Mouse (Mus musculus) frontal cortex, adult 2 months (tissue): ENCODE data around the gene Slc16a13. TPM values are rescaled to one million over a fixed set of nuclear protein-coding genes. Genes with fewer than 3 reads are reported as not detected.
"Not testable (repeated sequence)": the region's sequence is repeated elsewhere in the genome, so short reads cannot be mapped to it uniquely, and the experiment has no call there.

ENCODE experiments used
- DNase-seq, 2 experiments: peaks; one replicate each; pipeline ENCODE4 v3.0.0; 2022; ENCODE audit warnings: low spot score in 1 of 2; ENCODE audit errors: extremely low spot score in 1 of 2
- polyA plus RNA-seq: library from polyadenylated mRNA; depleted of rRNA; stranded (reverse); fragments of >200 nt; gene quantifications from 2 replicates; pipeline ENCODE4 v1.2.3, GENCODE M21; 2012; rRNA removed

The Slc16a13 gene
- polyA plus RNA-seq, 1 experiment = 7.7 TPM

DNA sequence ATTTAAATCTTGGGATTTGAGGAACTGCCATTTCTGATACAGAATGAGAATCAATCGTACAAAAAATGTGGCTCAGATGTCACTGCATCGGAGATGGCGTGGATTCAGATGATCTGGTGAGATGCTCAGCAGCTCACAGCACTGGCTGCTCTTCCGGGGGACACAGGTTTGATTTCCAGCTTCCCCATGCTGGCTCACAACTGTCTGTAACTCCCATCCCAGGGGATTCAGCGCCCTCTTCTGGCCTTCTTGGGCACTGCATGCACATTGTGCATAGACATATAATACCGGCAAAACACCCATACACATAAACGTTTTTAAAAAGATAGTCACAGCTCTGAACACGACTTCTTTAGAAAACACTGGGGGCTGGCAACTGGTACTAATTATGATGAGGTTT is 43.2 kb downstream of the Slc16a13 start:
- DNase-seq = no peak

DNA sequence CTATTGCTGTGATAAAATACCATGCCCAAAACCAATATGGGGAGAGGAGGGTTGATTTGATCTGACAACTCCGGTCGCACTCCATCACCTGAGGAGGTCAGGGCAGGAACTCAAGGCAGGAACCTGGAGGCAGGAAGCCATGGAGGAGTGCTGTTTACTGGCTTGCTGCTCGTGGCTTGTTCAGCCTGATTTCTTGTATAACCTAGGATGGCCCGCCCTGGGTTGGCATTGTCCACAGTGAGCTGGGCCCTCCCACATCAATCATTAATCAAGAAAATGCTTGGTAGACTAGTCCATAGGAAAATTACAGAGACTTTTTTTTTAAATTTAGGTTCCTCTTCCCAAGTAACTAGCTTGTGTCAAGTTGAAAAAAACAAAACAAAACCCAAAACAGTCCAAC is 46.4 kb downstream of the Slc16a13 start:
- DNase-seq = no peak

DNA sequence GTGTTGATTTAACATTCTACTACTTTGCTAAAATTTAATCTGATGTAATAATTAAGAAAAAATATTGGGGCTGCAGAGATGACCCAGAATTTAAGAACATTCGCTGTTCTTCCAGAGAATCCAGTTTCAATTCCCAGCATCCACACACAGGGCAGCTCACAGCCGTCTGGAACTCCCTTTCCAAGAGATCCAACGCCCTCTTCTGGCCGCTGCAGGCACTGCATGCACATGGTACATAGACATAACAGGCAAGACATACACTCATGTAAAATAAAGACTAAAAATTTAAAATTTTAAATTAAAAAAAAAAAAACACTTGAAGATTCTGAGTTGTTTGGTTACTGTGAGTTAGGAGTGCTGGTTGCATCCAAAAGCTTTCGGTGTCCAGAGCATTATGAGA is 48.6 kb downstream of the Slc16a13 start:
- DNase-seq = no peak

DNA sequence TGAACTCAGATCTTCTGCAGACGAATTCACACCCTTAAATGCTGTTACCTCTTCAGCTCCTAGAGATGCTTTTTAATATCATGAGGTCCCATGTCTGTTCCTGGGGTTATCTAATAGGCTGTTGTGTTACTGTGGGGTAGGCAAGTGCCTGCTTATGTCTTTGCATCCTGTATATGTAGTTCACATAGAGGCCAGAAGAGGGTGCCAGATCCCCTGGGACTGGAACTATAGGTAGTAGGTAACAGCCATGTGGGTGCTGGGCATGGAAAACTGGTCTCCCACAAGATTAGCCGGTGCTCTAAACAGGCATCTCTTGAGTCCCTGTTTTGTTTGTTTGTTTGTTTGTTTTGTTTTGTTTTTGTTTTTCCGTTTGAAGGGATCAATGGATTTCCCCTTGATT is 49.0 kb downstream of the Slc16a13 start:
- DNase-seq = peak in 1 of 2 experiments; percentile 17

DNA sequence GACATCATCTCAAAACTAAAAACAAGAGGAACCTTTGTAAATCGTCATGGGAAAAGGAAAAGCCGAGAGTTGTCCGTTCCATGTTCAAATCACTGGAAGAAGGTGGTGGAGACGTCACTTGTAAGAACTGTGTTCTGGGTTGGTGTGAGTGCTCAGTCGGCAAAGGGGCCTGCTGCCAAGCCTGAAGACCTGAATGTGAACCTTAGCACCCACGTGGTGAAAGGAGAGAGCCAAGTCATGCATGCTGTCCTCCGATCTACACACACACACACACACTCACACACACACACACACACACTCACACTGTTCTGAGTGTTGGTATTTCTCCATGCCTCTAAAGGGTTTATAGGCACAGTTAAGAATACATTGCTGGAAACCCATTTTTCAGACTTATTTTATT is 49.7 kb downstream of the Slc16a13 start:
- no peak for DNase-seq

DNA sequence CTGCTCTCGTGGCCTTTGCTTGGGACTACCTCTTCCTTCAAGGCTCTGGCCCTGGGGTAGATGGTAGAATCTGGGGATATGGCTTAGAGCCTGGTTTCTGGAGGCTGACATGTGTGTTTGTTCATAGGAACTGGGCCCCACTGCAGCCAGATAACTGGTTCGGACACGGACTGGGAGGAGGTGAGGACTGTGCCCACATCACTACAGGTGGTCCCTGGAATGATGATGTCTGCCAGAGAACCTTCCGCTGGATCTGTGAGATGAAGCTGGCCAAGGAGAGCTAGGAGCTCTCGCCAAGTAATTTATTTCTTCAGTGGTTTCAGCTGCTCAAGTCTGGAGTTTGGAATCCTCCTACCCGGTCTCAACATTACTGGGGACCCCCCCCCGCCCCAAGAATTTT is 50.6 kb downstream of the Slc16a13 start:
- DNase-seq = no peak

DNA sequence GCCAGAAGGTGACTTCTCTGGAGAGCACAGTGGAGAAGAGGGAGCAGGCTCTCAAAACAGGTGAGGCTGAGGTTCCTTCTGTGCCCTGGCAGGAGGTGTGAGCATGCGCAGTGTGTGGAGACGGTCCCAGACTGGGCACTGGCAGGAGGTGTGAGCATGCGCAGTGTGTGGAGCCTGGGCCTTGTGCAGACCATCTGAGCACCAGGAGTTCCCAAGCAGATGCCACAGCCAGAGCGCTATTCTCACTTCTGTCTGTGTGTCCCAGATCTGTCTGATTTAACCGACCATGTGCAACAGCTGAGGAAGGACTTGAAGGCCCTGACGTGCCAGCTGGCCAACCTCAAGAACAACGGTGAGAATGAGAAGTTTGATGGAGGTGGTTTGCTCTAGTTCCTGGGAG is 51.4 kb downstream of the Slc16a13 start:
- DNase-seq = not testable (repeated sequence)

DNA sequence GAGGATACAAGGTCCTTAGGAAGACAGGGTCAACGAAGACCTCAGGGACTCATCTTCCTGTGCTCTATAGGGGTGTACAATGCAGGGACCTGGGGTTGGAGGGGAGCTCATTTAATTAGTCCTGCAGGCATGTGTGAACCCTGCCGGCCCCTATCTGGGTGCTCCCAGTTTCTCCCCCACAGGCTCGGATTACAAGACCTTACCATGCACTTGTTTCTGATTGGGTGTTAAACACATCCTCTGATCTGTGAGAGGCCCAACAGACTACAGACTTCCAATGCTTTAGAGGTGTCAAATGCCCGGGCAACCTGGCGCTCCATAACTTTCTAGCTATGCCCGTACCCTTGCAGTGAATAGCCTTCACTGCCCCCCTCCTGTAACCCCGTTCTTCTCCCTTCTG is 52.7 kb downstream of the Slc16a13 start:
- no peak for DNase-seq

Other genes with a start within 250 kb of the Slc16a13 start
- gene Ctdnep1, start 239.9 kb downstream of the Slc16a13 start, polyA plus RNA-seq = 117 and 133 TPM in 2 replicates
- 118 and 119 TPM in 2 replicates for gene Elp5, start 238.5 kb downstream of the Slc16a13 start, polyA plus RNA-seq
- 291 and 371 TPM in 2 replicates for gene Gabarap, start 229.9 kb downstream of the Slc16a13 start, polyA plus RNA-seq
- gene Phf23, start 225.3 kb downstream of the Slc16a13 start, polyA plus RNA-seq = 38.9 and 42.2 TPM in 2 replicates
- gene Dvl2, start 220.5 kb downstream of the Slc16a13 start, polyA plus RNA-seq = 34.9 and 35.3 TPM in 2 replicates
- gene Acadvl, start 205.7 kb downstream of the Slc16a13 start, polyA plus RNA-seq = 69.8 and 74.0 TPM in 2 replicates
- 697 and 762 TPM in 2 replicates for gene Dlg4, start 204.1 kb downstream of the Slc16a13 start, polyA plus RNA-seq
- 2.4 and 3.6 TPM in 2 replicates for gene Asgr1, start 167.0 kb downstream of the Slc16a13 start, polyA plus RNA-seq
- gene Asgr2, start 128.4 kb downstream of the Slc16a13 start, polyA plus RNA-seq = 0.18 and 0.46 TPM in 2 replicates
- gene Mgl2, start 90.7 kb downstream of the Slc16a13 start, polyA plus RNA-seq = 0.42 and 0.92 TPM in 2 replicates
- 0.90 and 2.4 TPM in 2 replicates for gene Clec10a, start 64.9 kb downstream of the Slc16a13 start, polyA plus RNA-seq
- gene Slc16a11, start 8.3 kb downstream of the Slc16a13 start, polyA plus RNA-seq = 45.9 and 48.3 TPM in 2 replicates
- gene Bcl6b, start 8.7 kb upstream of the Slc16a13 start, polyA plus RNA-seq = 1.5 and 1.9 TPM in 2 replicates
- 73.4 and 85.4 TPM in 2 replicates for gene 0610010K14Rik, start 16.9 kb upstream of the Slc16a13 start, polyA plus RNA-seq
- gene Gm21988, start 18.8 kb upstream of the Slc16a13 start, polyA plus RNA-seq = 10.7 and 11.8 TPM in 2 replicates
- gene Rnasek, start 18.8 kb upstream of the Slc16a13 start, polyA plus RNA-seq = 321 and 335 TPM in 2 replicates
- gene Alox12, start 34.3 kb upstream of the Slc16a13 start, polyA plus RNA-seq = 3.5 and 4.0 TPM in 2 replicates
- gene Alox12e, start 101.6 kb upstream of the Slc16a13 start, polyA plus RNA-seq = 0.13 and 0.24 TPM in 2 replicates
- gene Alox15, start 131.0 kb upstream of the Slc16a13 start, polyA plus RNA-seq = 0.26 and 0.84 TPM in 2 replicates
- 19.3 and 20.9 TPM in 2 replicates for gene Pelp1, start 189.0 kb upstream of the Slc16a13 start, polyA plus RNA-seq
- 64.1 and 69.8 TPM in 2 replicates for gene Arrb2, start 211.6 kb upstream of the Slc16a13 start, polyA plus RNA-seq
- 15.8 and 17.3 TPM in 2 replicates for gene Med11, start 230.9 kb upstream of the Slc16a13 start, polyA plus RNA-seq
- 0.57 and 0.72 TPM in 2 replicates for gene Zmynd15, start 238.4 kb upstream of the Slc16a13 start, polyA plus RNA-seq
- 3.2 and 3.7 TPM in 2 replicates for gene Cxcl16, start 238.9 kb upstream of the Slc16a13 start, polyA plus RNA-seq